Mouse (Mus musculus) lung, postnatal 0 days (tissue): ENCODE measurements at regions not wholly inside any gene's neighbourhood (a gene's known extent, or its start where the extent isn't known, plus 50 kb on each side); places are given as distances from the start of the nearest gene placed in this dataset.

ENCODE experiments used
- CTCF ChIP-seq: IDR thresholded peaks from 2 replicates; pipeline ENCODE4 v1.5.1; 2016; ENCODE audit warnings: antibody characterized with exemption, mild to moderate bottlenecking
- EP300 ChIP-seq: IDR thresholded peaks from 2 replicates; pipeline ENCODE4 v1.6.1; 2016; ENCODE audit warnings: antibody characterized with exemption, mild to moderate bottlenecking, control low read depth

DNA sequence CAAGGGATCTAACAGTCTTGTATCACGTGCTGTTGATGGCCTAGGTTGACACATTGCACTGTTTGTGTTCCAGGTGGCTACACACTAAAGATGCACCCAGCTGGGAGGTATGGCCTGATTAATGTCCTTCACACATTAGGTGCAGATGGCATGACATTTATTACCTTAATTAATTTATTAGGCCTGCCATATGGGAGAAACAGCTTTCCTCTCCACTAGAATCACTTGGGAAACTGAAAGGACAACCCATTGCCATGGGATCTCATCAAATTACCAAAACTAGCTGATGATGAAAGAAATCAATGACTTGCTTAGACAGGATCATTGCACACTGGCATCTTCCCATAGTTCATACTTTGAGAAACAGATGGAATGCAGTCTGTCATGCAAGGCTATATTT is 358.8 kb upstream of the Tmprss15 start:
- TF ChIP-seq CTCF (no peak), EP300 (no peak)
